Mouse (Mus musculus) left cerebral cortex, postnatal 25 days (tissue): Measurements from ENCODE around the gene Erg28. TPM values are rescaled to one million over a fixed set of nuclear protein-coding genes. Genes with fewer than 3 reads are reported as not detected.

ENCODE experiments used
- DNase-seq, 2 experiments: peaks; one replicate each; pipeline ENCODE4 v3.0.0; 2022; ENCODE audit warnings: low spot score in 2 of 2, mixed read lengths in 1 of 2
- intact Hi-C: fragments of 180-260 bp; cut with DNase I; formaldehyde crosslinking; loops from one replicate; pipeline ENCODE4 v1.15.1; 2025
- total RNA-seq, 2 experiments: library from RNA; stranded (reverse); gene quantifications; 2 replicates each; pipeline ENCODE4 v1.2.3; 2021

The Erg28 gene
- total RNA-seq: 10 to 100 TPM; 53.6 to 55.4 TPM

GRCm38 (mm10) chr12:85824438-85825264 lies at the start of gene Erg28, which contains the start of gene Ttll5:
TSS of gene Erg28 (minus strand) at chr12:85824550.
TSS of gene Ttll5 (plus strand) at chr12:85824659.
- intact Hi-C loops: loop anchor here (1.0 kb wide), 1 partner anchor 255 kb away; the partner anchor contains the start of gene Tgfb3

DNA sequence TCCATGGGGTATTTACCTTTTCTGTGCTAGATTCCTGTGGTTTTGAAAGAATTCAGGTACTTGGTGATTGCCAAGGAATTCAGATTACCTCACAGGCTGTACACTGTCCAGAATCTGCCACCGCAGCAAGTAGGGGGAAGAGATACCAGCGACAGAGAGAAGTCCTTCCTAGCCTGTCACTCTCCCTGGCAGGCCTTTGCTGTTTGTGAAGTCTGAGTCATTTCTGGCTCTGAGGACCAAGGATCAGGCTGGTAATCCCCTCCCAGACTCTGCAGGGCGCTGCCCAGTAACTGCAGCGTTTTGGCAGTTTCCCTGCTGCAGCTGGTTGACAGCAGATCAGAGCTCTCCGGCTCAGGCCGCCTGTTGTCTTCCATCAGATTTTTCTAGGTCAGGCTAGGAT lies 45.1 kb upstream of the Erg28 start:
- intact Hi-C loops: no loop called here
- peak in 1 of 2 experiments; percentile 64 for DNase-seq

More at GRCm38 (mm10) chr12:85824438-85825264, at the start of gene Erg28, which contains the start of gene Ttll5:
- peak; percentile 97 to 98 for DNase-seq

GRCm38 (mm10) chr12:85867125-85867524 lies 42.8 kb upstream of the Erg28 start:
- intact Hi-C loops: no loop called here
- no peak for DNase-seq

- no peak for DNase-seq
- intact Hi-C loops: no loop called here
Observed at GRCm38 (mm10) chr12:85866624-85867023, 42.3 kb upstream of the Erg28 start.

DNA sequence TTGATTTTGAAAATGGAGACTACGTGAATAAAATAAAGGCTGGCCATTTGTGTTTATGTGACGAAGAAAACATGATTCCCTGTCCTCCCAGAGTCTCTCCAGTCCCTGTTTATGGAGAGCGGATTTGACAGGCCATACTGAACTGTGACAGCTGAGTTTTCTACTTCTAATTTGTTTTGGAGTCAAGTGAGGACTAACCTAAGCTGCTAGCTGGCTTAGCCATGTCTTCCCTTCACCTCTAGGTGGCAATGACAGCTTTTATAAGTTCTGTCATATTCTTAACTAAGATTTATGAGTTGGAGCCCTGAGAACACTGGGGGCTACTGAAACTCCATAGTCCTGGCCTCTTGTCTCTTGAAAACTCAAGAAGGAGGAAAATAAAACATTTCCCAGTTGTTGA lies 41.2 kb upstream of the Erg28 start:
- DNase-seq: peak in 1 of 2 experiments; percentile 41
- intact Hi-C loops: loop anchor here (2.0 kb wide), 1 partner anchor 213 kb away; the partner anchor contains the start of gene Tgfb3

- intact Hi-C loops: no loop called here
- DNase-seq: no peak
Observed at GRCm38 (mm10) chr12:85862514-85862913, 38.2 kb upstream of the Erg28 start.

- no peak for DNase-seq
- intact Hi-C loops: no loop called here
Observed at GRCm38 (mm10) chr12:85859511-85860189, 35.3 kb upstream of the Erg28 start.

DNA sequence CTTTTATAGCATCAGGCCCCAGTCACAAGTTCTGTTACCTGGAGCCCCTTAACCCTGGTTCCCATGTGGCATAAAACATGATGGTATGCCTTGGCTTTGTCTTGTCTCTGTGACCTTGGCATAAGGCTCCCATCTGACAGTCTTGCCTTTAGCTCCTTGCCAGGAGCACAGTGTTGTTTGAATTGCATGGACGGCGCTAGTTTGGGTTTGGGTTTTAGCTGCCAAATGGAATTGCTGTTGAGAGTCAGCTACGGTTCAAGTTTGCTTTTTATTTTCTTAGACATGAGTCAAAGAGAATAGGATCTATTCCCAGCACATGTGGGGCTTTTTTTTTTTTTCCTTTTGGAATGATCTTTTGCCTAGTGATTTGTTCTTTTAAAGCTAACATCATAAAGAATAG lies 34.8 kb upstream of the Erg28 start:
- intact Hi-C loops: no loop called here
- no peak for DNase-seq

GRCm38 (mm10) chr12:85857300-85857699 lies 33.0 kb upstream of the Erg28 start:
- DNase-seq: no peak
- intact Hi-C loops: no loop called here

- intact Hi-C loops: no loop called here
- peak in 1 of 2 experiments; percentile 28 for DNase-seq
Observed at GRCm38 (mm10) chr12:85854271-85854670, 29.9 kb upstream of the Erg28 start.

DNA sequence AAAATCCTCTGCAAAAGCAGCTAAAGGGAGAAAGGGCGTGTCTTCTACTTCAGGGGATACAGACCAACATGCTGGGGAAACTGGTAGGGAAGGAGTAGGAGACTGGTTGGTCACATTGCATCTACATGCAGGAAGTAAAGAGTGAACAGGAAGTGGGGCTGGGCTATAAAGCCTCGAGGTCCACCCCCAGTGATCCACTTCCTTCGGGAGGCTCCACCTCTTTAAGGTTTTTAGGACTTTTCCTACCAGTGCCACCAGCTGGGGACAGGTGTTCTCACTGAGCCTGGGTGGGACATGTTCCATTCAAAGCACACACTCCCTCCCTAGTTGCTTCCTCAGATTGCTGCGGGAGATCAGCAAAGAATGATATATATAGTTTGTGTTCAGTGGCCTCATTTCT lies 29.5 kb upstream of the Erg28 start:
- intact Hi-C loops: no loop called here
- no peak for DNase-seq

- no peak for DNase-seq
- intact Hi-C loops: no loop called here
Observed at GRCm38 (mm10) chr12:85850661-85851060, 26.3 kb upstream of the Erg28 start.

GRCm38 (mm10) chr12:85848164-85848958 lies 24.0 kb upstream of the Erg28 start:
- intact Hi-C loops: no loop called here

DNA sequence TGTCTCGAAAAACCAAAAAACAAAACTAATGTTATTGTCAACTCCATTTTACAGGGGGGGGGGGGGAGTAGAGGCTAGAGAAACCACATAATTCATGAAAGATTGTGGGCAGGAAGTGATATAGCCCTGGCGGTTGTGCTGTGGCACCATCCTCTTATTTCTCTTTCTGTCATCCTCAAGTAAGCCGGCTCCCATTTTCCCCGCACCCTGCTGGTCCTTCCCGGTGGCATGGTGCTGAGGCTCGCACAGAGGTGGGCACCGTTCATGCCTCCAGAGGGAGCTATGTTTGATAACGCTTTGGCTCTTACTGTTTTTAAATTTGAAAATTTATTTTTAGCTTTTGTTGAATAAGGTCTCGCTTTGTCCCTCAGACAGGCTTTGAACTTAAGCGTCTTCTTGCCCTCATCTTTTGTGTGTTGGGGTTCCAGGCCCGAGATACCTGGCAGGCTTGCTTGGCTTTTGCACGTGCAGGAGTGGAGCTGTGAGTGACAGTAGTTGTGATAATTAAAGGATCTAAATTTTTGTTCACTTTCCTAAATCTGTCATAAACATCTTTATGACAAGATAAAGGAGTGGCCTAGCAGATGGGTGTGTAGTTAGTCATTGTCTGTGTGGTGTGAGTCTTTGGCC lies 15.1 kb upstream of the Erg28 start:
- DNase-seq: no peak
- intact Hi-C loops: no loop called here

More at GRCm38 (mm10) chr12:85848164-85848958, 24.0 kb upstream of the Erg28 start:
- DNase-seq: peak; percentile 30 to 61

DNA sequence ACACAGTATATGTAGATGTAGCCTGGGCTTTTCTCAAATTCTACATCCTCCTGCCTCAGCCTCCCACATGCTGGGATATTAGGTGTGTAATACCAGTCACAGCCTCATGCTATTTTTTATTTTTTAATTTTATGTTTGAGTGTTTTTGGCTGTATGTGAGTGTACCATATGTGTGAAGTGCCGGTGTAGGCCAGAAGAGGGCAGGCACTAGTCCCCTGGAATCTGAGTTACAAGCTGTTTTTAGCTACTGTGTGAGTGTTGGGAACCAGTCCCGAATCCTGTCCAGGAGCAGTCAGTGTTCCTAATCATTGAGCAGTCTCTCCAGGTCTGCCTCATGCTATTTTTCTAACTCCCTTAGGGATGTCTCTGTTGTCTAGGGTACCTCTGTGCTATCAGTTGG lies 13.4 kb upstream of the Erg28 start:
- no peak for DNase-seq
- intact Hi-C loops: no loop called here

- DNase-seq: no peak
Observed at GRCm38 (mm10) chr12:85834543-85834942, 10.2 kb upstream of the Erg28 start.

DNA sequence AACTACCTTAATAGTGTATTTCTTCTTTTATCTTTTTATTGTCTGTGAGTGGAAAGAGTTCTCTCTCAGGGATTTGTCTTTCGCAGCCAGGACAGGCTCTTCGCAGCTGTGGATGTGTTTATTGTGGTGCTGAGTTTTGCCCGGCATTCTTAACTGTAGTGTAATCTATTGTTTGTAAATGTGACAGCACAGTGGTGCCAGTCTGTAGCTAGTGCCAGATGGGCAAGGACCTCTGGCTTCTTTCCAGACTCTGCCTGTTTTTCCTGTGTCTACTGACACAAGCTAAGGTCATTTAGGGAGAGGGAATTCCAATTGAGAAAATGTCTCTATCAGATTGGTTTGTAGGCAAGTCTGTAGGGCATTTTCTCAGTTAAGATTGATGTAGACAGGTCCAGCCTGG lies 6.3 kb upstream of the Erg28 start:
- peak in 1 of 2 experiments; percentile 24 for DNase-seq
- intact Hi-C loops: no loop called here

More at GRCm38 (mm10) chr12:85834543-85834942, 10.2 kb upstream of the Erg28 start:
- intact Hi-C loops: no loop called here

DNA sequence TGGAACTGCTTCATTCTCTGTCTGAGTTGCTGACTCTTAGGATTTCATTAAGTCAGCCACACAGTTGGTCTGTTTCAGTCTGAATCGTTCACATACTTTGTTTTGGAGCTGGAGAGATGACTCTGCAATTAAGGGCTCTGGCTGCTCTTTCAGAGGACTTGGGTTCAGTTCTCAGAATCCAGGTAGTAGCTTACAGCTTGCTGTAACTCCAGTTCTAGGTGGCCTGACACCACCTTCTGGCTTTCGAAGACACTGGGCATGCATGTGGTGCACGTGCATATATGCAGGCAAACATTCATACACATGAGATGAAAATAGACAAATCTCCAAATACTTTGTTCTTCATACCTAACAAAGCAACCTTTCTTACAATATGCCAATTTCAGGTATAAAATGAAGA lies 5.5 kb upstream of the Erg28 start:
- DNase-seq: no peak
- intact Hi-C loops: no loop called here

DNA sequence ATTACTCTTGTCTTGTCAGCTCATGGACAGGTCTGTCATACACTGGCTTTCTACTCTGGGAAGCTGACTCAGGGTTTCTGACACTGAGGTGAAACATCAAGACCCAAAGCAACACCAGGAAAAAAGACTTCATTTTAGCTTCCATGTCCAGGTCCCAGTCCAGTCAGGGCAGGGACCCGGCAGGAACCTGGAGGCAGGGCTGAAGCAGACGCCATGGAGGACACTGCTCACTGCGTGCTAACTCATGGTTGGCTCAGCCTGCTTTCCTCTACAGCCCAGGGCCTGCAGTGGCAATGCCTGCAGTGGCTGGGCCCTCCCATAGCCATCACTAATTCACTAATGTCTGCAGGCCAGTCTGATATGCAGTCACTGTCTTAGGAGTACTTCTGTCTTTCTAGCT lies 4.5 kb upstream of the Erg28 start:
- intact Hi-C loops: no loop called here
- DNase-seq: no peak
